Mouse (Mus musculus) hindbrain, embryonic 13.5 days (tissue): ENCODE results near the gene Smarcc1. TPM values are rescaled to one million over a fixed set of nuclear protein-coding genes. Genes with fewer than 3 reads are reported as not detected.

ENCODE experiments used
- ATAC-seq: fragments of 200-750 bp; cut with Nextera tagmentation; 2 replicates; pipeline ENCODE4 v1.8.0; 2017; ENCODE audit warnings: moderate TSS enrichment; ENCODE audit not compliant: low FRiP score
- H3K27ac ChIP-seq: fragments of 300-500 bp; sonication (generic); 2 replicates; pipeline ENCODE4 v1.5.1; 2015; ENCODE audit warnings: inconsistent platforms, mild to moderate bottlenecking, moderate library complexity
- H3K27me3 ChIP-seq: fragments of 300-500 bp; sonication (generic); 2 replicates; pipeline ENCODE4 v1.6.1; 2015; ENCODE audit warnings: mild to moderate bottlenecking, inconsistent platforms
- H3K36me3 ChIP-seq: fragments of 300-500 bp; sonication (generic); 2 replicates; pipeline ENCODE4 v1.6.1; 2015; ENCODE audit warnings: mild to moderate bottlenecking, inconsistent platforms
- H3K4me1 ChIP-seq: fragments of 300-500 bp; sonication (generic); replicated peaks from 2 replicates; pipeline ENCODE4 v1.6.1; 2015; ENCODE audit warnings: inconsistent platforms
- H3K4me2 ChIP-seq: fragments of 300-500 bp; sonication (generic); 2 replicates; pipeline ENCODE4 v1.6.1; 2015; ENCODE audit warnings: inconsistent platforms, mild to moderate bottlenecking, moderate library complexity
- H3K4me3 ChIP-seq: fragments of 300-500 bp; sonication (generic); 2 replicates; pipeline ENCODE4 v1.5.1; 2015; ENCODE audit warnings: mild to moderate bottlenecking, inconsistent platforms
- H3K9ac ChIP-seq: fragments of 300-500 bp; sonication (generic); 2 replicates; pipeline ENCODE4 v1.6.1; 2015; ENCODE audit warnings: mild to moderate bottlenecking, inconsistent platforms
- H3K9me3 ChIP-seq: fragments of 300-500 bp; sonication (generic); 2 replicates; pipeline ENCODE4 v1.6.1; 2016; ENCODE audit warnings: inconsistent platforms
- WGBS: fragments of 180-500 bp; shearing (Covaris S2); methylation state at CpG from one replicate; pipeline ENCODE4 v1.1.7; 2015; 5-methylcytosine and 5-hydroxymethylcytosine counted together
- polyA plus RNA-seq: library from polyadenylated mRNA; unstranded; fragments of >200 nt; fragmentation: Nextera tagmentation; extraction: Ambion mirVana; gene quantifications from 2 replicates; pipeline ENCODE4 v1.2.1, GENCODE M21; 2015

Gene Smarcc1
- polyA plus RNA-seq, 1 experiment from 2014 or later: 133 TPM

DNA sequence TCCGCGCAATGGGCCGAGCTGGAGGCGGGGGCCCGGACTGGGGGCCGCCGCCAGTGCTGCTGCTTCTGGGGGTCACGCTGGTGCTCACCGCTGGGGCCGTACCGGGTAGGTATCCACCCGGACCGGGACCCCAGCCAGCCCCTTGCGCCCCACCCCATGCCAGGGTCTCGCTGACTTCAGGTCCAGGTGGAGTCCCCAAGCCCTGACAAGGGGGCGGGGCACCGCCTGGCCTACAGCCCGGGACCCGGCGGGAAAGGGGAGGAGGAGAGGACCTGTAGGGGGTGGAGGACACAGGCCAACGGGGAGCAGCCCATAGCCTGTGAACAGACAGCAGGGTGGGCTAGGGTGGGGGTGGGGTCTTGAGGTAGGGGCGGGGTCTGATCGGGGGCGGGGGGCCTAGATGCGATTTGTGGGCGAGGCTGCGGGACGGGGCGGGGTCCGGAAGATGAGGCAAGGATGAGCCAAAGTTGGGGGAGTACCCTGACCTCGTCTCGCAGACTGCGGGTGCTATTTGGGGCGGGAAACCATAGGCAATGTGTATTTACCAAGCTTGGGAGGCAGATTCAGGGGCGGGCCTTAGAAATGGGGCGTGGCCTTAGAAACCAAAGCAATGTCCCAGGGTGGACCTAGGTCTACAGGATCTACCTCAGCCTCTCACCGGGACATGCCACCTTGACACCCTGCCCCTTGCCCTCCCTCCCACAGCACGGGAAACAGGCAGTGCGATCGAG lies 128.2 kb downstream of the Smarcc1 start:
- Histone ChIP-seq H3K27me3 (no peaks in the 10 kb centered on the region), H3K4me1 (peaks cover 52% of the 10 kb centered on the region), H3K9me3 (no peaks in the 10 kb centered on the region), H3K9ac (peak overlapping the region; percentile 93), H3K36me3 (peaks cover 23% of the 10 kb centered on the region), H3K27ac (peak overlapping the region; percentile 91), H3K4me3 (peak overlapping the region; percentile 82), H3K4me2 (peak overlapping the region; percentile 94)
- 1% methylated on average over 35 of the region's 40 CpGs for WGBS
- peak; percentile 75 for ATAC-seq

DNA sequence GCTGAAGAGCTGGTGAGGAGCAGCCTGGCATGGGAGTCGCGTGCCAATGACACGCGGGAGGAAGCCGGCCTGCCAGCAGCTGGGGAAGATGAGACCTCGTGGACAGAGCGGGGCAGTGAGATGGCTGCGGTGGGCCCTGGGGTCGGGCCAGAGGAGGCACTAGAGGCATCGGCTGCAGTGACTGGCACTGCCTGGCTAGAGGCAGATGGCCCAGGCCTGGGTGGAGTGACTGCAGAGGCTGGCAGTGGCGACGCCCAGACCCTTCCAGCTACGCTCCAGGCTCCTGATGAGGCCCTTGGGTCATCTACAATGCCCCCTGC lies 128.8 kb downstream of the Smarcc1 start:
- peak overlapping the region; percentile 93 for H3K9ac ChIP-seq
- H3K27me3 ChIP-seq: no peaks in the 10 kb centered on the region
- no peaks in the 10 kb centered on the region for H3K9me3 ChIP-seq
- peak; percentile 14; the same call in 1 of the 2 replicates for ATAC-seq
- H3K4me2 ChIP-seq: peak overlapping the region; percentile 94
- WGBS: 35% methylated on average over 13 of the region's 13 CpGs
- H3K4me1 ChIP-seq: peaks cover 57% of the 10 kb centered on the region
- peak overlapping the region; percentile 82 for H3K4me3 ChIP-seq
- H3K36me3 ChIP-seq: peaks cover 22% of the 10 kb centered on the region
- peak overlapping the region; percentile 91 for H3K27ac ChIP-seq

DNA sequence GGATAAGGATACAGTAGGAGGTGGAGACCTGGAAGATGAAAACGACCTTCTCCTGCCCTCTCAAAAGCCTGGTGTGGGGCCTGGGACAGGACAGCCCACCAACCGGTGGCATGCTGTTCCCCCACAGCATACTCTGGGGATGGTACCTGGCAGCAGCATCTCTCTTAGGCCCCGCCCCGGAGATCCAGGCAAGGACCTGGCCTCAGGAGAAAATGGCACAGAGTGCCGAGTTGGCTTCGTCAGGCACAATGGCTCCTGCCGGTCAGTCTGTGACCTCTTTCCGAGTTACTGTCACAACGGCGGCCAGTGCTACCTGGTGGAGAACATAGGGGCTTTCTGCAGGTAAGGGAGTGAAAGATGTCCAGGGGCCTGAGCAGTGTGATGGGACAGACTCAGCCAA lies 129.5 kb downstream of the Smarcc1 start:
- no peak overlapping the region; the same call in 1 of the 2 replicates for H3K9ac ChIP-seq
- no peak for ATAC-seq
- 85% methylated on average over 10 of the region's 10 CpGs for WGBS
- 0 out of 2 replicates have a peak overlapping the region, but pooled peaks have one; percentile 8 for H3K27ac ChIP-seq
- H3K9me3 ChIP-seq: no peaks in the 10 kb centered on the region
- H3K36me3 ChIP-seq: peaks cover 20% of the 10 kb centered on the region
- H3K4me2 ChIP-seq: peak overlapping the region; percentile 94
- peaks cover 57% of the 10 kb centered on the region for H3K4me1 ChIP-seq
- no peaks in the 10 kb centered on the region for H3K27me3 ChIP-seq
- H3K4me3 ChIP-seq: peak overlapping the region; percentile 5; the same call in 1 of the 2 replicates

DNA sequence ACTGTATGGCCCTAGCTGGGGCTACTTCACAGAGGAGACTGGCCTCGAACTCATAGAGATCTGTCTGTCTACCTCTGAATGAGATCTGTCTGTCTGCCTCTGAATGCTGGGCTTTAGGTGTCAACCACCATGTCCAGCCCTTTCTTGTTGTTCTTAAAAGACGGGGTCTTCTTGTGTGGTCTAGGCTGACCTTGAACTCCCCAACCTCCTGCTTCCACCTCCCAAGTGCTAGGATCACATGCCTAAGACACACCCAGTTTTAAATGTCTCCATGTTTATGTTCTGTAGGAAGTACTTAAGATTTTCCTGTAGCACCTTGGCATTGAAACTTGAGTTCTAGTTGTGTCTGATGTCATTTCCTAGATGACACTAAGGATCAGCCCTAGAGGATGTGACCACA lies 131.4 kb downstream of the Smarcc1 start:
- no peaks in the 10 kb centered on the region for H3K27me3 ChIP-seq
- peak overlapping the region; percentile 93 for H3K27ac ChIP-seq
- no peak overlapping the region for H3K4me3 ChIP-seq
- peaks cover 18% of the 10 kb centered on the region for H3K36me3 ChIP-seq
- peak overlapping the region; percentile 41 for H3K4me2 ChIP-seq
- peak overlapping the region; percentile 68; the same call in 1 of the 2 replicates for H3K9ac ChIP-seq
- H3K4me1 ChIP-seq: peaks cover 57% of the 10 kb centered on the region
- no peak for ATAC-seq
- no peaks in the 10 kb centered on the region for H3K9me3 ChIP-seq
- 60% methylated on average over 2 of the region's 2 CpGs for WGBS

DNA sequence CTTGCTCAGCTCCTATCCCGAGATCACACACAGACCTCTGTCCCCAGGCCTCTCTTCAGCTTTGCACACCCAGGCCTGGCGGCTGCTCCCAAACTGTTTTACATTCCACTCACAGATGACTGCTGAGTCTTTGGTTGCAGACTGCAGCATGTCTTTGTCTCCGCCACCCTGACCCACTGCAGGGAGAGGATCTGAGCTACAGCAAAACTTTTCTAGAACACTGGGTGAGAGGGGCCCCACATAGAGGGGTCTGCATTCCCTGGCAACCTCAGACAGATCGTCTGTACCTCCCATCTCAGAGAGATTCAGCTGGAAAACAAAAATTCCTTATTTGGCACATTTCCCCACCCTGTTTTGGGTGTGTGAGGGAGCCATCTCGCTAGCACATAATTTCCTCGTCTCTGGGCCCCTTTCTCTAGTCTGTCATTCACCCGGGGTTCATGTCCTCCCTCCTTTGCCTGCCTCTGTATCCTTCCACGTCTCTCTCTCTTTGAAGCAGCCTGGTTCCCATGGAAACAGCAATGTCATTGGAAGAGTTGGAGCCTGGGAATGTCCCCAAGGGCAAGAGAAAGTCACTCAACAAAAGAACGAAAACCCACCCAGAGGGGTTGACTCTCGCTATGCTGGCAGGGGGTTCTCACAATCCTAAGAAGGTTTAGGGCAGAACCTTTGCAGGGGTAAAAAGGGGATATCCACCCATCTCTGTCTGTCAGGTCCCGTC lies 132.5 kb downstream of the Smarcc1 start:
- ATAC-seq: peak; percentile 83
- Histone ChIP-seq H3K27me3 (no peaks in the 10 kb centered on the region), H3K9ac (peak overlapping the region; percentile 68), H3K36me3 (peaks cover 18% of the 10 kb centered on the region), H3K27ac (peak overlapping the region; percentile 93), H3K9me3 (no peaks in the 10 kb centered on the region), H3K4me1 (peaks cover 51% of the 10 kb centered on the region), H3K4me3 (peak overlapping the region; percentile 12; the same call in 1 of the 2 replicates), H3K4me2 (peak overlapping the region; percentile 41)
- 3% methylated on average over 11 of the region's 11 CpGs for WGBS

DNA sequence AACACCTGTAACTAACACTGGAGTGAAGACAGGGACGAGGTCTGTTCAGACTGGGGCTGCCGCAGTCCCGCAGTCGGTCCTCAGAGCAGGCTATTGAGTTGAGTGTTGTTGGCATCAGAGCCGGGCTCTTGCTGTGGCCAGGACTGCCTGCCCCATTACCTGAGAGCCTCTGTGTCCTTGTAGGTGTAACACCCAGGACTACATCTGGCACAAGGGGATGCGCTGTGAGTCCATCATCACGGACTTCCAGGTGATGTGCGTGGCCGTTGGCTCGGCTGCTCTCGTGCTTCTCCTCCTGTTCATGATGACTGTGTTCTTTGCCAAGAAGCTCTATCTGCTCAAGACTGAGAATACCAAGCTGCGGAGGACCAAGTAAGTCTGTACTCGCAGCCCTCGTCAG lies 133.3 kb downstream of the Smarcc1 start:
- H3K9ac ChIP-seq: peak overlapping the region; percentile 15; the same call in 1 of the 2 replicates
- 73% methylated on average over 14 of the region's 14 CpGs for WGBS
- H3K27ac ChIP-seq: peak overlapping the region; percentile 93
- H3K9me3 ChIP-seq: no peaks in the 10 kb centered on the region
- H3K36me3 ChIP-seq: peaks cover 18% of the 10 kb centered on the region
- ATAC-seq: no peak
- no peak overlapping the region for H3K4me3 ChIP-seq
- no peaks in the 10 kb centered on the region for H3K27me3 ChIP-seq
- peak overlapping the region; percentile 41 for H3K4me2 ChIP-seq
- H3K4me1 ChIP-seq: peaks cover 59% of the 10 kb centered on the region

DNA sequence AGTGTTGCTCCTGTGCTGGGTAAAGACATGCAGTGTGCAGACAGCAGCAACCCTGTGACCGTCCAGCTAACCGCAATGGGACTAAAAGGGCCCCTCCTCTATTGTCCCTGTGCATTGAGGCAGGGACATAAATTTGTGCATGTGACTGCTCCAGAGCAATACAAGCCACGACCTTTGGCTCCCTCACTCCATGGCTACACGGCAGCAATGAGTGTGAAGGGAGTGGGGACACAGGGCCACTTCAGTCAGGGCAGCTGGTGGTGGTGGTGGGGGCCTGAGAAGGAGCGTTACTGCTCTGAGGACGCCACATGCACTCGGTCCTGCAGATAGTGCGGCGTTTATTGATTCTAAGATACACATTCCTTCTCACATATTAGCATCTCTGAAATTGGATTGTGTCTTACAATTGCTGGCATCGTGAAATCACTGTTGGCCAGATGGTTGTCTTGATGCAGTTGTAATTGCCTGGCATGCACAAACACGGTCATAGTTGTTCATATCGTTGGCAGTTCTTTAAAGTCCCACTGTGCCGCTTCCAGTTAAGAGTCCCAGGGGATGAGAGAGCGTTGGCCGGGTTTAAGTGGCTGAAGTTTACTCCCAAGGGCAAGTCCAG lies 138.0 kb downstream of the Smarcc1 start:
- no peaks in the 10 kb centered on the region for H3K9me3 ChIP-seq
- peaks cover 26% of the 10 kb centered on the region for H3K36me3 ChIP-seq
- peaks cover 35% of the 10 kb centered on the region for H3K4me1 ChIP-seq
- H3K4me2 ChIP-seq: peak overlapping the region; percentile 15; the same call in 1 of the 2 replicates
- no peak overlapping the region for H3K4me3 ChIP-seq
- peak; percentile 80 for ATAC-seq
- no peaks in the 10 kb centered on the region for H3K27me3 ChIP-seq
- H3K27ac ChIP-seq: peak overlapping the region; percentile 71
- WGBS: 20% methylated on average over 15 of the region's 15 CpGs
- peak overlapping the region; percentile 53 for H3K9ac ChIP-seq

DNA sequence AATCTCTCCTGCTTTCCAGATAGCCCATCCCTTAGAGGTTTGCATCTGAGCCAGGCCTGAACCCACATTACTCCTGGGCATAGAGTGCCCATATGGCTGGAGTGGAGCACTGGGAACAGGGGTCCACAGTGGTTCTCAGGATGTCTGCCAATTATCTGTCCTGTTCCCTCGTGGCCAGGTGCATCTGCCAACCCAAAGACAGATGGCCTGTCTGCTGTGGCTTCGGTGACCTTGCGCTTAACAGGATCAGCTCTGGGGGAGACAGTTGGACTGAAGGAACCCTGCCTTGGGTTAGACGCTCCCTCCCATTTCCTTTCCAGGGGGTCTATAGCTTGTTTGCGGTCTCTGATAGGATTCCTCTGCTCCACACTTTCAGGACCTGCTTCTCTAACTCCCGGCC lies 141.1 kb downstream of the Smarcc1 start:
- 70% methylated on average over 6 of the region's 6 CpGs for WGBS
- H3K4me3 ChIP-seq: no peak overlapping the region
- no peak overlapping the region for H3K9ac ChIP-seq
- peaks cover 27% of the 10 kb centered on the region for H3K4me1 ChIP-seq
- no peak overlapping the region for H3K27ac ChIP-seq
- H3K36me3 ChIP-seq: peaks cover 44% of the 10 kb centered on the region
- H3K4me2 ChIP-seq: no peak overlapping the region
- no peaks in the 10 kb centered on the region for H3K9me3 ChIP-seq
- no peaks in the 10 kb centered on the region for H3K27me3 ChIP-seq
- ATAC-seq: no peak

DNA sequence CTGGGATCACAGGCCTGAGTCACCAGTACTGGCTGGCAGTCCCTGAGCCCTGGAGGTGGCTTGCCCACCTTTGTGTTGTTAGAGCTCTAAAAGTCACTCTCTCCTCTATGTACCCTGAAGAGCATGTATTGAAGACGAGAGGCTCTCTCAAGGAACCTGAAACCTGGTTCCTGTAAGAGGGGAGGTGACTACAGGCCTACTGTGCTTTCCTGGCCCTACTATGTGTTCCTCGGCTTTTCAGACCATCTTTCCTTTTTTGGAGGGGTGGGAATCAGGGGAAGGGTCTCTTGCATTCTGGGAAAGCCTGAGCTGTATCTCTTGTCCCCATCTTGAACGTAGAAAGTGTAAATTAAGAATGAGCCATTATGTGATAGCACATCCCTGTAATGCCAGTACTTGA lies 141.6 kb downstream of the Smarcc1 start:
- 89% methylated on average over 3 of the region's 3 CpGs for WGBS
- H3K9ac ChIP-seq: no peak overlapping the region
- no peak overlapping the region for H3K4me3 ChIP-seq
- H3K36me3 ChIP-seq: peaks cover 44% of the 10 kb centered on the region
- no peak overlapping the region for H3K27ac ChIP-seq
- H3K4me2 ChIP-seq: no peak overlapping the region
- H3K27me3 ChIP-seq: no peaks in the 10 kb centered on the region
- no peaks in the 10 kb centered on the region for H3K9me3 ChIP-seq
- H3K4me1 ChIP-seq: peaks cover 27% of the 10 kb centered on the region
- no peak for ATAC-seq

DNA sequence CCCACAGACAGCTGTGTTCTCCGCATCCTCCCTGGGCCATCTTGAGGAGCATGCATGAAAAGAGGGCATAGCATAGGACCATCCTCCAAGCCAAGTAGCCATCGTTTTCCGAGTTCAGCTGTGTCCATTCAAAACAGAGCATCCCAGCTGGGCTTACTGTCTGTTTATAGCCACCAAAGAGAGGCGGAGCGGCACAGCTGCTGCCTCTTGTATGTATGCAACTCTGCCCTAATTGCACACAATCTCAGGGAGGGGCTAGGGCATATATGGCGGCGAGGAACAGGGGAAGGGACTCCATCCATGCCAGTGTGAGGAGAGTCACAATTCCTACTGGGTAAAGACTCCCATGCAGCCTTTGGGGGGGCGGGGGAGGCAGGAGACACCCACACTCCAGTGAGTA lies 145.7 kb downstream of the Smarcc1 start:
- Histone ChIP-seq H3K4me1 (0 out of 2 replicates have a peak, but pooled peaks cover 3% of the 10 kb centered on the region), H3K9me3 (no peaks in the 10 kb centered on the region), H3K9ac (no peak overlapping the region), H3K4me2 (no peak overlapping the region), H3K36me3 (peaks cover 38% of the 10 kb centered on the region), H3K27ac (no peak overlapping the region), H3K4me3 (no peak overlapping the region), H3K27me3 (no peaks in the 10 kb centered on the region)
- no peak for ATAC-seq
- WGBS: 73% methylated on average over 8 of the region's 8 CpGs

DNA sequence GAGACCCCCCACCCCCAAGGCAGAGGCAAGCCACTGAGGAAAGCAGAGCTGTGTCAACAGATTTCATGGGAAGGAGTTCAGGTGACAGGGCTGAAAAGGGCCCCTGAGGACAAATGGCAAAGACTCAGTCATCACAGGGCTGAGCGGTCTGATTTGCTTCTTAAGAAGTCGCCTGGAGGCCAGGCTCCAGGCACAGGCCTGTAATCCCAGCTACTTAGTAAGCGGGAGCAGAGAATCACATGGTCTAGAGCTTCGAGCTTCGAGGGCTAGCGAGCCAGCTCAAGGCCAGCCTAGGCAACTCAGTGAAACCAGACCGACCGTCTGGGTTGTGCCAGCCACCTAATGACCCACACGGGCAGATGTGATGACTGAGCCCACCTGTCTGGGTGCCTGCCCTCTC lies 147.5 kb downstream of the Smarcc1 start:
- Histone ChIP-seq H3K4me1 (no peaks in the 10 kb centered on the region), H3K9ac (no peak overlapping the region), H3K4me2 (no peak overlapping the region), H3K4me3 (no peak overlapping the region), H3K36me3 (peaks cover 29% of the 10 kb centered on the region), H3K27me3 (no peaks in the 10 kb centered on the region), H3K27ac (no peak overlapping the region), H3K9me3 (no peaks in the 10 kb centered on the region)
- WGBS: 83% methylated on average over 9 of the region's 9 CpGs
- ATAC-seq: no peak

DNA sequence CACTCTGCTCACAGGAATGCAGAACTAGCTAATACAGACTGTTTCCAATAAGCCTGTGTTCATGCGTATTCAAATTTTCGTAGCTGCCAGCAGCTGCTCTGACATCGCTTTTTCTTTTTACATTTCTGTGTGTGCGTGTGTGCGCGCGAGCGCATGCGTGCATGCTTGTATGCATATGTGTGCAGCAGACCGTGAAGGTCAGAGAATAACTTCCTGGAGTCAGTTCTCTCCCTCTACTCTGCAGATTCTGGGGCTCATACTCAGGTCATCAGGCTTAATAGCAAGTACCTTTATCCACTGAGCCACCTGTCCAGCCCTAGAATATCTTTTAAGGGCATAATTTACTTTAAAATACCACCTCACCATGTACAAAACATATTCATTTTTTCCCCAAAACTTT lies 150.9 kb downstream of the Smarcc1 start:
- Histone ChIP-seq H3K27me3 (no peaks in the 10 kb centered on the region), H3K36me3 (peaks cover under 1% of the 10 kb centered on the region; the same call in 1 of the 2 replicates), H3K4me3 (no peak overlapping the region), H3K4me1 (no peaks in the 10 kb centered on the region), H3K4me2 (no peak overlapping the region), H3K9me3 (no peaks in the 10 kb centered on the region), H3K27ac (no peak overlapping the region), H3K9ac (no peak overlapping the region)
- 93% methylated on average over 10 of the region's 10 CpGs for WGBS
- ATAC-seq: no peak
